Mouse (Mus musculus) megakaryocyte, embryonic 14.5 days (primary cell): ENCODE data around the gene Fam160a1. TPM values are rescaled to one million over a fixed set of nuclear protein-coding genes. Genes with fewer than 3 reads are reported as not detected.

ENCODE experiments used
- H3K27me3 ChIP-seq: replicated peaks from 2 replicates; pipeline ENCODE3; 2012; ENCODE audit warnings: inconsistent platforms
- H3K36me3 ChIP-seq: replicated peaks from 2 replicates; pipeline ENCODE3; 2012; ENCODE audit warnings: low read length, inconsistent platforms, mixed read lengths
- H3K4me1 ChIP-seq: 2 replicates; pipeline ENCODE4 v1.6.1; 2012; ENCODE audit warnings: inconsistent platforms
- H3K4me3 ChIP-seq: replicated peaks from 2 replicates; pipeline ENCODE3; 2012; ENCODE audit warnings: moderate library complexity, mild to moderate bottlenecking, inconsistent platforms
- H3K9me3 ChIP-seq: 2 replicates; pipeline ENCODE4 v1.6.1; 2012; ENCODE audit warnings: inconsistent platforms
- FLI1 ChIP-seq: IDR thresholded peaks from 2 replicates; pipeline ENCODE4 v1.6.1; 2012; ENCODE audit warnings: low read length, inconsistent platforms, mixed read lengths
- GATA1 ChIP-seq: IDR thresholded peaks from 3 replicates; pipeline ENCODE4 v1.6.1; 2012; ENCODE audit warnings: mixed read lengths, low read length, inconsistent platforms, borderline replicate concordance
- polyA plus RNA-seq: library from polyadenylated mRNA; stranded (reverse); fragments of >175 nt; gene quantifications from 2 replicates; pipeline ENCODE4 v1.2.3, GENCODE M21; 2012; ENCODE audit warnings: low replicate concordance; ENCODE audit not compliant: insufficient read depth

Gene Fam160a1
- polyA plus RNA-seq, 1 experiment: 0.12 TPM

DNA sequence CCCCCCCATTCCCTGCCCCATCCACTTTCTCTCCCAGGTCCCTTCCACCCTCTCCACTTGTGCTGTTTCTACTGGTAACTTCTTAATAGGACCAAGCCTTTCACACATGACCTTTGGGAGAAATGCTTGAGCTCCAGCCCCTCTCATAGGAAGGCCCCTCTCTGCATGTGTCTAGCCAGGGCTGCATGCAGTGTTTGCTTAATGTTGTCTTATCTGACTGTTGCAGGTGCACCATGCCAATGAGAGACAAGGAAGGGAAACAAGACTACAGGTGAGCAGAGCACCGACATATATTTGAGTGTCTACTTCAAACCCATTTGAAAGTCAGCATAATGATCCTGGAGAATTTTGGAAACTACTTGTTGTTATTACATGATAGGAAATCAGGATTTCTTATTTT, 200.7 kb downstream of the Fam160a1 start:
- Histone ChIP-seq H3K4me3 (no peak overlapping the region), H3K36me3 (peaks cover 60% of the 10 kb centered on the region), H3K4me1 (no peaks in the 10 kb centered on the region), H3K9me3 (no peaks in the 10 kb centered on the region), H3K27me3 (no peaks in the 10 kb centered on the region)
- TF ChIP-seq GATA1: no peak
- TF ChIP-seq FLI1: no peak

Other genes starting within 250 kb of the Fam160a1 start
- gene Gatb, start 243.2 kb downstream of the Fam160a1 start, polyA plus RNA-seq: 2.6 TPM in 1 of 2 replicates, not detected in the other
- gene Glt28d2, start 70.2 kb upstream of the Fam160a1 start, polyA plus RNA-seq: not detected in 2 replicates
- not detected in 2 replicates for gene Gm37240, start 70.2 kb upstream of the Fam160a1 start, polyA plus RNA-seq
- 0.44 TPM in 1 of 2 replicates, not detected in the other for gene Sh3d19, start 153.8 kb upstream of the Fam160a1 start, polyA plus RNA-seq
- not detected in 2 replicates for gene Prss48, start 185.2 kb upstream of the Fam160a1 start, polyA plus RNA-seq